Mouse (Mus musculus) v-Abl transformed pro-B cells (cell line): Measurements from ENCODE around the gene Vwa3a.

Source experiments
- in situ Hi-C, 2 experiments: fragments of 400-800 bp; cut with MboI; formaldehyde crosslinking; loops; one replicate each; pipeline ENCODE4 v1.15.1; 2025; ENCODE audit not compliant: unreplicated experiment in 2 of 2

Gene Vwa3a

GRCm38 (mm10) chr7:120744606-120745005 lies 5.5 kb downstream of the Vwa3a start:
- in situ Hi-C loops = no loop called here

GRCm38 (mm10) chr7:120746029-120746428 lies 6.9 kb downstream of the Vwa3a start:
- in situ Hi-C loops = no loop called here

GRCm38 (mm10) chr7:120746821-120747220 lies 7.7 kb downstream of the Vwa3a start:
- in situ Hi-C loops = no loop called here

GRCm38 (mm10) chr7:120748478-120748877 lies 9.4 kb downstream of the Vwa3a start:
- in situ Hi-C loops = no loop called here

- in situ Hi-C loops = loop anchor here (5.0 to 25.0 kb wide), 3 partner anchors 71 to 639 kb away; partner anchors contain the start of genes Pdzd9 (in 2 of the 2) and Tmem159 (in 1 of the 2)
These were observed 12.2 kb downstream of the Vwa3a start for GRCm38 (mm10) chr7:120751330-120751729.

GRCm38 (mm10) chr7:120751906-120752305 lies 12.8 kb downstream of the Vwa3a start:
- in situ Hi-C loops = loop anchor here (5.0 to 25.0 kb wide), 3 partner anchors 70 to 640 kb away; partner anchors contain the start of genes Pdzd9 (in 2 of the 2) and Tmem159 (in 1 of the 2)

- in situ Hi-C loops = loop anchor here (5.0 to 25.0 kb wide), 3 partner anchors 68 to 642 kb away; partner anchors contain the start of genes Pdzd9 (in 2 of the 2) and Tmem159 (in 1 of the 2)
These were observed 15.6 kb downstream of the Vwa3a start for GRCm38 (mm10) chr7:120754671-120755070.

- in situ Hi-C loops = loop anchor here in 1 of 2 experiments (25.0 kb wide), 1 partner anchor 655 kb away; the partner anchor contains the start of gene Tmem159
These were observed 28.3 kb downstream of the Vwa3a start for GRCm38 (mm10) chr7:120767369-120767768.

GRCm38 (mm10) chr7:120771389-120771788 lies 32.3 kb downstream of the Vwa3a start:
- in situ Hi-C loops = loop anchor here in 1 of 2 experiments (25.0 kb wide), 1 partner anchor 659 kb away; the partner anchor contains the start of gene Tmem159

- in situ Hi-C loops = no loop called here
These were observed 38.9 kb downstream of the Vwa3a start for GRCm38 (mm10) chr7:120778012-120778411.

- in situ Hi-C loops = no loop called here
These were observed 56.4 kb downstream of the Vwa3a start for GRCm38 (mm10) chr7:120795544-120795943.

- in situ Hi-C loops = no loop called here
These were observed 57.3 kb downstream of the Vwa3a start for GRCm38 (mm10) chr7:120796369-120796768.

- in situ Hi-C loops = loop anchor here (25.0 kb wide), 2 partner anchors 566 to 666 kb away; partner anchors contain the start of gene Zp2 (in 1 of the 2)
These were observed 64.2 kb downstream of the Vwa3a start for GRCm38 (mm10) chr7:120803268-120803667.

GRCm38 (mm10) chr7:120809705-120810104 lies 70.6 kb downstream of the Vwa3a start:
- in situ Hi-C loops = loop anchor here (25.0 kb wide), 2 partner anchors 572 to 672 kb away; partner anchors contain the start of gene Zp2 (in 1 of the 2)

GRCm38 (mm10) chr7:120811834-120812415 lies 72.8 kb downstream of the Vwa3a start, which contains the start of gene Gm5737:
Gene Gm5737 (plus strand): TSS chr7:120812365.
- in situ Hi-C loops = loop anchor here (25.0 kb wide), 2 partner anchors 575 to 675 kb away; partner anchors contain the start of gene Zp2 (in 1 of the 2)

GRCm38 (mm10) chr7:120817552-120817951 lies 78.4 kb downstream of the Vwa3a start:
- in situ Hi-C loops = loop anchor here (25.0 kb wide), 2 partner anchors 580 to 680 kb away; partner anchors contain the start of gene Zp2 (in 1 of the 2)

- in situ Hi-C loops = loop anchor here (25.0 kb wide), 2 partner anchors 582 to 682 kb away; partner anchors contain the start of gene Zp2 (in 1 of the 2)
These were observed 80.3 kb downstream of the Vwa3a start for GRCm38 (mm10) chr7:120819386-120819785.

GRCm38 (mm10) chr7:120823248-120823647 lies 84.1 kb downstream of the Vwa3a start:
- in situ Hi-C loops = loop anchor here (5.0 to 25.0 kb wide), 9 partner anchors 71 to 1808 kb away; partner anchors contain the start of genes Acsm5 (in 1 of the 2), Uqcrc2 (in 1 of the 2) and Zp2 (in 1 of the 2)

GRCm38 (mm10) chr7:120825097-120825496 lies 86.0 kb downstream of the Vwa3a start:
- in situ Hi-C loops = loop anchor here (5.0 to 25.0 kb wide), 11 partner anchors 153 to 1813 kb away; partner anchors contain the start of genes Acsm5 (in 1 of the 2), Cog7 (in 1 of the 2), Pdzd9 (in 1 of the 2) and Uqcrc2 (in 1 of the 2)

- in situ Hi-C loops = loop anchor here (5.0 to 25.0 kb wide), 11 partner anchors 154 to 1814 kb away; partner anchors contain the start of genes Acsm5 (in 1 of the 2), Cog7 (in 1 of the 2), Pdzd9 (in 1 of the 2) and Uqcrc2 (in 1 of the 2)
These were observed 87.3 kb downstream of the Vwa3a start for GRCm38 (mm10) chr7:120826408-120826807.
